Mouse (Mus musculus) monocyte, adult 5-6 weeks (primary cell): Measurements from ENCODE around the gene Pax3. TPM values are rescaled to one million over a fixed set of nuclear protein-coding genes. Genes with fewer than 3 reads are reported as not detected.

Experiments used
- ATAC-seq: fragments of 153-309, 156-312 bp; replicated peaks from 2 replicates; pipeline ENCODE4 v1.8.0; 2017; ENCODE audit warnings: mild to moderate bottlenecking; ENCODE audit not compliant: low TSS enrichment, insufficient number of reproducible peaks, severe bottlenecking, poor library complexity, low FRiP score
- total RNA-seq: library from RNA; stranded (forward); fragments of 200-1000, 200-491, 200-594 nt; gene quantifications from 3 replicates; pipeline ENCODE4 v1.2.3, GENCODE M21; 2017

Pax3 gene
- total RNA-seq: not detected in 3 replicates

DNA sequence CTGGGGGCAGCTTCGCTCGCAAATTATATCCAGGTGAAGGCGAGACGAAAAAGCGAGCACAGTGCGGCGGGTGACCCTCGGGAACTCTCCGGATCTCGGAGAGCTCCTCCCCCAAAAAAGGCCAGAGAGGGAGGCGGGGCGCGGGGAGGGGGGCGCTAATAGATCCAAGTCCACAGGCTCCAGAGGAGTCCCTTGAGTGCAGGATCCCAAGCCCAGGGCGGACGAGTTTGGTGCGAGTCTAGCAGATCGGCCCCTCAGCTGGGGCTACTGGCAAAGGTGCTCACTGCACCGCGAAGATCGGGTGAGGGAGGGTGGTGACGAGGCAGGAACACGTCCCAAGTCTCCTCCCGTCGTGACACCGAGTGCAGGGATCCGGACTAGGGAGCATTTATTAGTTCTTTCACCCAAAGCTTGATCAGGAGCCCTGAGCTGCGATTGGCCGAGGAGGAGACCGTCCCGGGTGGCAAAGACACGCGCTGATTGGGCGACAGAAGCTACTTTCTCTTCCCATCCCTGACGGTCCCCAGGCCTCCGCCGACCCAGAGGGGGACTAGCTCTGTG is at the start of gene Pax3:
Gene Pax3, minus strand, starts transcription at position 384 of the 561 bp plus-strand sequence.
- no peak for ATAC-seq

DNA sequence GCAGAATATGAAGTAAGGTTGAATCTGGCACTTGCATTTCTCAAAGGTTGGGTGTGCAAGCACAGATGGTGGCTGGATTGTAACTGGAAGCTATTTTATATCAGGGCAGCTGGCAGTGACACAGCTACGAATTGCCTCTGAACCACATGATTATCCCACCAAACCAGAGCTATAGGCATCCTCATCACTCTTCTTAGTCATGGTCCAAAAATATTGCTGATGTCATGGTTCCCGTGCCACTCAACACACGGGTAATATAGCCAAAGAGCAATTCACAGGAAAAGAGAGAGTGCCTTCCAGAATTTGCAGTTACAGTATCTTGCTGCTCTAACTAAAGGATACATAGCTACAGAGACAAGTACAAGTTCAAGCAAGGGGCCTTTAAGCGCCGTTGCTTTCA is 37.4 kb upstream of the Pax3 start:
- ATAC-seq: no peak

DNA sequence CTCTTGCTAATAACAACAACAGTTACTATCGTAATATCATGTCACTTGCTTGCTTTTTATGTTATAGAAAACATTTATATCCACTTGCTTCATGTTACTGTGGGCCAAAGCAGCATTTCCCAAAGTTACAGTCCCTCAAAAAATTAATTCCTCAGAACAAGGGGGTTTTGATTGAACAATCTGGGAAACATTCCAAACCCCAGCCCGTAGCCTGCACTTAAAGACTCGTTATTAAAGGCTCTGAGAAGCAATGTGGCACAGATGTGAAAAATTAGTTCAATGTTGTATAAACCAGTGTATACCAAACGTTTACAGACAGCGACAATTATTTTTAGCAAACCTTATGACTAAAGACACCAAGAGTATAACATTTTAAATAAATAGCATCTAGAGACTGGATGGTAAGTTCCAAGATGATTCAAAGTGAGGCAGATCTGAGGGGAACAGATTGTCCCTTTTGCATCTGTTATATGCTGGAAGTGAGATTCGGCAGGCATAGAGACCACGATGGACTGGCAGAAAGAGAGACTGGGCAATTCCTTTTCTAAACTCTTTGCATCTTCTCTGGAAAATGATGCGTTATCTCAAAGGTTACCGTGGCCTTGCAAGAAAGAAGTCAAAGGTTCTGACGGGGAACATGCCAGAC is 35.1 kb upstream of the Pax3 start:
- ATAC-seq: no peak

DNA sequence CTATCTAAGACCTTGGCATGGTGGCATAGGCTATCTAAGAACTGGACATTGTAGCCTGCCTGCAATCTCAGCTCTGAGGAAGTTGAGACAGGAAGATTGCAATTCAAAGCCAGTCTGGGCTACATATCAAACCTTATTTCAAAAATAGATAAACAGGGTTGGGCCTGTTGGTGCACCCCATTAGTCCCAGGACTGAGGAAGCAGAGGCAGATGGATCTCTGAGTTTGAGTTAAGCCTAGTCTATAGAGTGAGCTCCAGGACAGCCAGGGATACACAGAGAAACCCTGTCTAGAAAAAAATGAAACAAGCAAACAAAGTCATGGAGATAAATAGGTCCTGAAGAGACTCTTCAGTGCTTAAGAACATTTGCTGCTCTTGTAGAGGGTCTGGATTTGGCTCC is 32.9 kb upstream of the Pax3 start:
- no peak for ATAC-seq

DNA sequence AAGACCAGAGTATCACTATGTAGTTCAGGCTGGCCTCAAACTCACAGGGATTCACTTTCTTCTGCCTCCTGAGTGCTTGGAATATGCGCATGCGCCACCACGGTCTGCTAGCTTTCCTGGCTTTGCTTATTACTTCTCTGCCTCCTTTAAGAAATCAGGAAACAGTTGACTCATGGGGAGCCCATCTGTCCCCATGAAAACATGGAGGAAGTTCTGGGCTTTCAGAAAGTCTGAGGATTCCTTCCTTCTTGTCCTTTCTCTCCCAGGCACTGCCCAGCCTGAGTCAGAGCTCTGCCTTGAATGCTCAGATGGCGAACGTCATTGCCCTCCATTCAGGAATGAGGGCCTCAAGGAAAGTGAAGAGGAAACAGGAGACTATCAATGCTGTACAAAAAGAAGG is 31.8 kb upstream of the Pax3 start:
- no peak for ATAC-seq

DNA sequence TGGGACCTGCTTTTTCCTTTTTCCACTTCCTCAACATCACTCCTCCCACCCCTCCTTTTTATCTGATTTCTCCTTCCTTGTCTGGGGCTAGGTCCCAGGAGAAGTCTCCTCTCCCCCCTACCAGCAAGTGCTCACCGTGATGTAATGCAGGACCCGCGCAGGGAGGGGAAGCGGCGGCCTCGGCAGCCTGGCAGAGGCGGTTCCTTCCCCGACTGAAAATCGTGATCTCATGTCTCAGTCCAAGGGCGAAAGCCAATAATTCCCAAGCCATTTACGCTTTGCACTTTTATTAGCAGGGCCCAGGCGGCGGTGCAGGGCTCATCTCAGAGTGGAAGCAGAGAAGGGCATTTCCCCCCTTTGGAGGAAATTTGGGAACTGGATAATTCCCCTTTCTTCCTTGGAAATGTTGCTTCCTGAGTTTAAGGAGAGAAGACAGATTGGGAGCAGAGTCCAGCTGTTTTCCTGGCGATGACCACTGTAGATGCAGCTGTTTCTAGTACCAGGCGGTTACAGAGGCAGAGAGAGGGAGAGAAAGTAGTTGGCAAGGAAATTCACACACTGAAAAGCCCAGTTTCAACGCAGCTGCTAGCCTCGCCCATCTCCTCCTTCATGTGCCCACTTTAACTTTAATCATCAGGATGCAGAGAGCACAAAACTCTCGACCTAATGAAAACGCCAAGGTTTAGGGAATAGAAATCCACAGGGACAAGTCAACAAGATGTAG is 21.3 kb upstream of the Pax3 start:
- ATAC-seq: no peak

DNA sequence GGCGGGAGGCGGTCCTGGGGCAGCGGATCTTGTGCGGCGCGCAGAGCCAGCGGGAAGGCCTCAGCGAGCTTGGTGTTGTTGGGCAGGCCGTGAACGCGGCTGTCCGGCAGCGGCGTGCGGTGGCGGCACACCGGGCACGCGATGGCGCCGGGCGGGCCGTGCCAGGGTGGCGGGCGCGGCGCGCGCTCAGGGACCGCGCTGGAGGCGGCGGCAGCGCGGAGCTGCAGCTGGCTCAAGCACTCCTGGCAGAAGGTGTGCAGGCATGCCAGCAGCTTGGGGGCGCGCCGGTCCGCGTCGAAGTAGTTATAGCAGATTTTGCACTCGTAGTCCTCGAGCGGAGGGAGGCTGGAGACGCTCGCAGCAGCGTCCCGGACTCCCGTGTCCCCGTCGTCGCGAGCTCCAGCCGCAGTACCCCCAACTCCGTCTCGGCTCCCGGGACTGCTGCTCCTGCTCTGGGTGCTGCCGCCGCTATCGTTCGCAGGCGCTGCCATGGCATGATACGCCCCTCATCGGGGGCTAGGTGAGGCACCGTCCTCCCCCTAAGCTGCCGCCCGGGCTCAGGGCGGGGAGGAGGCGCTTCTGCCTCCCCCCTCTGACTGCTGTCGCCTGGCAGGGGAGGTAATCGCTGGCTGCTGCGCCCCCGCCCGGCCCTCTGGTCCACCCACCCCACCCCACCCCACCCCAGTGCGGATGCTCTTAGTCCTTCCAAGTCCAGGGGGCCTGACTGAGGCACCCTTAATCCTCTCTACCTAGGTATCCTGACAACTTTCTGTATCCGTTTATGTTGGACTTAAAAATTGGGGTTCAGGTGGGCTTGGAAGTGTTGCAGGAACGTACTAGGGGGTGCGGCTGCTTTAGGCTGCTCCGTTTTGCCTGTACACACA is 20.5 kb upstream of the Pax3 start:
- no peak for ATAC-seq

DNA sequence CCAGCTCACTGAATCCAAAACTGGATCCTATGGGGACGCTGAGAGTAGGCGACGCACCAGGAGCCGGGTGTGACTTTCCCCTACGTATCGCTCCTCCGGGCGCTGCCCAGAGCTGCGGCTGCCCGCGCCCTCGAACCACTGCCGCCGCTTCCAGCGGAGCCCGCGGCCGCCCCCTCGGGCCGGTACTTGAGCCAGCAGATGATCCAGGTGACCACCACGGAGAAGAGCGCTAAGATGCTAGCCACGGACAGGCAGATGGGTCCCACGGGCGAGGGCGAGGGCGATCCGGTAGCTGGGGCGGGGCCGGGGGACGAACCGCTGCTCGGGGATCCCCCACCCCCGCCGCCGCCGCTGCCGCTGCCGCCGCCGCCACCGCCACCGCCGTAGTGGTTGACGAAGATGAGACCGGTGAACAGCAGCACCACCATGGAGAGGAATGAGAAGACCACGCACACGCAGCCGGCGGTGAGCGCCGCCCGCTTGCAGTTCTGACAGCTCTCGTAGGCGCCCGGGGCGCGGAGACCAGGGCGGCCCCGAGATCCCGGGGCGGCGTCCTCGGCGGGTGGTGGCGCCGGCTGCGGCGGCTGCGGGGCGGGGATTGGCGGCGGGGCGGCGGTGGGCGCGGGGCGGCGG is 19.7 kb upstream of the Pax3 start:
- no peak for ATAC-seq

DNA sequence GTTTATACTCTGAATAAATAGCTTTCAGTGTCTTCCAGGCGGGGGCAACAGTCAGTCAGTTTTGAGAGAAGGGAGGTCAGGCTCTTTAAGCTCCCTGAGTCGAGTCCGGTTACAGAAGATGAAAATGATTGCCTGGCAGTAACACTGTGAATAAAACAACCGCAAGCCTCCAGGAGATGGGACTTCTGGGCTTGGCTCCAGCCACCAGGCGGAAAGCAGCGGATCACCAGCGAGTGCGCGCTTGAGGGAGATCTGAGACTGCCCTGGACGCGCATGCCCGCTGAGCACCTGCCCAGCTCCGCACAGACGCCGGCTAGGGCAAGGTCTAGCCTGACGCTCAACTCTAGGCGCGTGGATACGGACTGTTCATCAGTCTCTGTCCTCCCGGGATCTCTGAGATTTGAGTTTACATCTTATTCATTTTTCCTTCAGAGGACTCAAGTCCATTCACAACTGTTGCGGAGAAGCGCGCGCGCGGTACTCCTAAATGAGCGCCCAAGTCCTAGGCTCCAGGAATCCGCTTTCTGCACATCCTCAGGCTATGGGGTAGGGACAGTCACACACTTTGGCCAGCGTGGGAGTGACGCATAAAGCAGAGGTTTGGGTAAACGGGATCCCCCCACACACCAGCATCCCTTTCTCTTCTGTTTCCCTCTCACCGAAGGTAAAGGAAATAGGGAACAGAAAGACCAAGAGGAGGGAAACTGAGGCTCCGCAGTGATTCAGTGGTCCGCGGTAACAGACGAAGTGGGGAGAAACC is 19.0 kb upstream of the Pax3 start:
- ATAC-seq: no peak

DNA sequence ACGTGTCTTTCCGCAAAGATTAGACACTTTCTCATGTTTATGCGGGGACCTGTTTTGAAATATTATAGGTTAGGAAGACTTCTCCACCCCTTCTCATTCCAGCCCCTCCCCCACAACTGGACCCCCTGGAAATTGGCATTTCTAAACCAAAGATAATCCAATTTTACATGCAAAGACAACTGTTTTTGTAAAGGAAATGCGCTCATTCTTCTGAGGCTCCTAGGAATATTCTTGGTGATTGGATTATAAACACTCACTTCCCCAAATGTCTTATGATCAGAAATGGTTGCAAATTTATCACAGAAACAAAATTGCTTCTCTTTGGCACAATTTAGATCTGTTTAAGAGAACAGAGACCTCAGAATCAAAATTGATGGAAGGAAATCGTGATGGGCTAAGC is 14.1 kb upstream of the Pax3 start:
- no peak for ATAC-seq

DNA sequence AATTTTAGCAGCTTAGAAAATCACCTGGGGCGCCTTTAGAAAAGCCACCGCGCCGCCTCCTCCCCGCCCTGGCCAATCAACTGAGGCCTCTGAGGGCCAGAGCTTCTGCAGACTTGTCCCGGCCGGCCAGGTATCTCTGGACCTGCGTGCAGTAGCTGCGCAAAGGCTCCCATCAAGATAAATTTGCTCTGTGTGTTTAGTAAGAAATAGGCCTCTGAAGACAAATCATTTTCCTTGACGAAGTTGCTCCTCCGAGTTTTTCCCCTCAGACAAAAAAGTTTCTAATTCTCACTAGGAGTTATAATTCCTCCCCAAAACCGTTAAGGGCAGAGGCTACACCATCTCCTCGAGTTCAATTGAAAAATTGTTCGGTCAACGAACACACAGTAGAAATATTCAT is 13.6 kb upstream of the Pax3 start:
- ATAC-seq: no peak

DNA sequence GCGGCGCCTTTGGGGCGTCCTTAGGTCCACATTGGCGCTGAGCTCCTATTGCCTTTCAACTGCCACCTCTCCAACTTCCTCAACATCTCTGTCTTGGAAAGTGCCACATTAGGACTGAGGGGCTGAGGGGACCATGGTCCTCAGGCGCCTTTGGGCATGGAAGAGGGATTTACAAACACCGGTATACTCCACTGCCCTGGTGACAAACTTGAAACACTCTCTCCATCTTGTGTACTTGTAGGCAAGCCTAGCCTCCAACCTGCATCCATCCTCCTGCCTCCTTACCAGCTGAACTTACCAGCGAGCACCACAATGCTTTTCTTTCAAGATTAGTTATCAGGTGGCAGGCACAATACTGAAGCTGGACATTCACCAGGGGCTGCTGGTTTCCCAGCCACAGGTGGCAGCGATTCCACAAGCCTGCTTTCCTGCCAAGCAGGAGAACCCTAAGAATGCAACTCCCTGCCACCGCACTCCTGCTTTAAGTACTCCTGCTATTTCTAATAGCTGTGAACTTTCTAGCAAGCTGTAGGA is 11.4 kb upstream of the Pax3 start:
- no peak for ATAC-seq

DNA sequence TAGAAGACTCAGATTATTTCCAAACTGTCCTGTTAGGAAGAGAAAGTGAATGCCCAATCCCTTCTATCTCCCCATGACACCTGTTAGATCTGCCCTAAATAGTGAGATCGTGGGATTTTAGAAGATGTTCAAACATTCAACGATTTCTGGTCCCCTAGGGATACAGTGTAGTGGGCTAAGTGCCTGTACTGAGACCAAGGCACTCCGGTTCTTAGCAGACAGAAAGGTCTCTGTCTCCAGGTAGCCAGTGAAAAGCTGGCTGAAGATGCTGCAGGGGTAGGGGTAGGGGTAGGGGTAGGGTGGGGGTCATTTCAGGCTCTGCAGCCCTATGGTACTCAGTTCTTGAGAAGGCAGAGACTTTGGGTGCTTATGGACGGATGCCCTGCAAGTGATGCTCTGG is 7.4 kb upstream of the Pax3 start:
- ATAC-seq: no peak

DNA sequence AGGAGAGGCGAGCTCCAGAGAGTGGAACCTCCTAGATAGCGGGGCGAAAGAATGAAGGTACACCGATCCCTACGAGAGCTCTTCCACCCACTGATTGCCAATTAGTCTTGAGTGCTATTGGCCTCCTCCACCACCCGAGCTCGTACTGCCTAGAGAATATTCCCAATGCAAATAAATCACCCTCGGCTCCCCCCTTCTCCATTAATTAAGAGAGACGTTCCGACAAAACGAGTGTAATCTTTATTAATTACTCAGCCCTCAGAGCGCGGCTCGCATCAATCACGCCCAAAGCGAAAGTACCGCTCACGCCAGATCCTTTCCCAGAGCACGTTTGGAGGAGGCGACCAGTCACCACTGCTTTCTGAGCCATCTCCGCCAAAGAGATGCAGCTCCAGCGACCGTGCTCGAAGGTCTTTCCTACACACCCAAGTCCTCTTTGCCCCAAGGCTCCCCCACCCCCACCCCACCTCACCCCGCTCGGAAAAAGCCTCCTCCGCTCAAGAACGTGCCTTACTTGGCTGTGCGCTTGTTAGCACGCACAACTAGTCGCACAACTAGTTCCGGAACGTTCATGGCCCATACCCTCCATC is 6.8 kb upstream of the Pax3 start:
- no peak for ATAC-seq

DNA sequence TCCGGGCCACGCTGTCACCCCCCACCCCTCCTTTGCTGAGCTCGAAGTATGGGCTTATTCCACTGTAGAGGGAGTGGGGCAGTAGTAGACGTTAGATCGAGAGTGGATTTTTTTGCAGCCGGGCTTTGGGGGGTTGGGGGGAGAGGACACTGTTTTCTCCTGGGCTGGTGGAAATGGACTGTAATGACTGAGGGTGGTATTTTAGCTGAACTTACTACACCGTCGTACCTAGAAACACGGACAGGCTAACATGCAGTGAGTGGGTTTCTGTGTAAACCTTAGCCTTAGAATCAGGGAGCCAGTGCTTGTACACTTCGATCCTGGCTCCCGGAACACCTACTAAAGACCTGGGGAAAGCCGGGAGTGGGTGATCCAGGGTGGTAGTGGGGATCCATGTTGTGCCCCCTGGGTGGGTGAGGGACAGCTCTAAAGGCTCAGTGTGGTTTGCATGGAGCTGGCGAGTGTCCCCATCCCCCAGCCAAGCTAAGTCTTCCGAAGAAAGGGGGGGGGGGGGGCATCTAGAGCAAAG is 6.2 kb upstream of the Pax3 start:
- no peak for ATAC-seq

DNA sequence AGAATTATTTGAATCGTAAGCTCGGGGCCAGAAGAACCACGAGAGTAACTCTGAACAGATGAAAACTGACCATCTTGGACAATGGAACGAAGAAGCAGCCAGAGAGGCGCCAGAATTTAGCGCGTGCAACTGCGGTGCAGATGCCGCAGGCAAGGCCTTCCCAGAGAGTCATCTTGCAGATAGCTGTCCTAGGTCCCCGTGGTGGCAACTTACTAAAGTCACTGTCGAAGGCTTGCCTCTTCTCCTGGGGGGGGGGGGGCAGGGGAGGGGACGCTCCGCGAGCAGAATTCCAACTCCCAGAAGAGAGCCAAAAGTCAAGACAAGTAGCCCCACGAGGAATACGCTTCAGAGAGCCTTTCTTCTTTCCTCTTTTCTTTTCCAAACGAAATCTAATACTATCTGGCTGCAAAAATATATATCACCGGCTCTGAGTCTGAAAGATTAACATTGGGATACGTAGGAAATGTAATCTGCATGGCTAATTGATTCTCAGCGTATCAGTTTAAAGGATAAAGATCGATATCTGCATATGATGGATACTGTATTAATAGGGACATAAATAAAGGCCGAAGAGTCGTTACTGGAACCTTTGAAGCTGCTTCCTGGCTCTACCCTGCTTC is 5.6 kb upstream of the Pax3 start:
- no peak for ATAC-seq
